Mouse (Mus musculus): Measurements from ENCODE around the gene Keg1. TPM values are rescaled to one million over a fixed set of nuclear protein-coding genes. Genes with fewer than 3 reads are reported as not detected.

The Keg1 gene
- polyA plus RNA-seq, 1 experiment from 2014 or later: not detected

DNA sequence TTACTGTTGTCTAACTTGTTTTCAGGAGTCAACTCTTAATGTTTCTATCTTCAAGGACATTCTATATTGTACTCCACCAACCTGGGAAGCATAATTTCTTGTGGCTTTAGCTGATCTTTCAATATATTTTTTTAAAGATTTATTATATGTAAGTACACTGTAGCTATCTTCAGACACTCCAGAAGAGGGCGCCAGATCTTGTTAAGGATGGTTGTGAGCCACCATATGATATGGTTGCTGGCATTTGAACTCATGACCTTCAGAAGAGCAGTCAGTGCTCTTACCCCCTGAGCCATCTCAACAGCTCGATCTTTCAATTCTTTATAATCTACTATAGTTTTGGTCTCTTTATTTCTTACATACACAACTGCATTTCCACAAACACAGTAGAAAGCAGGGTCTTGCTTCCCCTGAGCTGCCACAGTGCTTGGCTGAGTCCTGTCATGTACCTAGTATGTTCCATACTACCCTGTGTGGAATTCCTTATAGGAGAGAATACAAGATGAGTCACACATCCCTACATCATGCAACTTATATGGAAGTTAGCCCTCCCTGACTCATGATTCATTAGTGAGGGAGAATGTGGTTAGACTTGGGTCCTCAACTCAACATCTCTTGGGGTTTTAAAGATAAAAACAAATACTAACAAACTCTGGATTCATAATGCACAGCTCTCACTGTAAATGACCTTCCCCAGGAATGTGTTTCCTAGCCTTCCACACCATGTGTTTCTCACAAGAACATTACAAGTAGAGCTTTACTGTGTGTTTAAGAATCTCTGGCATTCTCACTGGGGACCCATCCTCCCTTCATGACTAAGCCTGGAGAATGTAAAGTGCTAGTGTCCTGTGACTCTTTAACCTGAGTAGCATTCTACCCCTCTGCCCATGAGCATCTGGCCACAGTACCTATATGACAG, 66.9 kb downstream of the Keg1 start:
- Histone ChIP-seq H3K4me2 (no peak overlapping the region), H3K27me3 (ENCODE audit: insufficient read depth, low read length) (no peaks in the 10 kb centered on the region), H3K27ac (ENCODE audit: low read depth) (no peak overlapping the region), H3K4me1 (ENCODE audit: insufficient read depth) (no peaks in the 10 kb centered on the region), H3K9me3 (ENCODE audit: low read depth, low read length) (no peaks in the 10 kb centered on the region), H3K9ac (no peak overlapping the region), H3K36me3 (ENCODE audit: insufficient read depth) (peaks cover 47% of the 10 kb centered on the region), H3K4me3 (ENCODE audit: low read depth, low read length) (no peak overlapping the region)
- 63% methylated on average over 2 of the region's 2 CpGs for WGBS
- ATAC-seq (ENCODE audit: insufficient read depth) (0 out of 2 replicates have a peak, but pooled peaks have one; percentile 31), DNase-seq (no peak)
- TF ChIP-seq CTCF (IDR thresholded peaks at IDR 0.05; ENCODE audit: low read depth): peak; percentile 42

GRCm38 (mm10) chr19:12765308-12765707, 69.7 kb downstream of the Keg1 start, which contains the start of gene Cntf:
Gene Cntf (minus strand): TSS chr19:12765632.
- Histone ChIP-seq H3K9ac (no peak within 1 kb of the TSS), H3K4me1 (ENCODE audit: insufficient read depth) (no peaks in the 10 kb centered on the region), H3K4me2 (no peak within 1 kb of the TSS), H3K27ac (ENCODE audit: low read depth) (no peak within 1 kb of the TSS), H3K9me3 (ENCODE audit: low read depth, low read length) (no peaks in the 10 kb centered on the region), H3K27me3 (ENCODE audit: insufficient read depth, low read length) (no peaks in the 10 kb centered on the region), H3K4me3 (ENCODE audit: low read depth, low read length) (no peak within 1 kb of the TSS), H3K36me3 (ENCODE audit: insufficient read depth) (peaks cover 74% of the 10 kb centered on the region)
- no peak for TF ChIP-seq CTCF (IDR thresholded peaks at IDR 0.05; ENCODE audit: low read depth)
- 72% methylated on average over 7 of the region's 7 CpGs for WGBS
- DNase-seq (no peak), ATAC-seq (ENCODE audit: insufficient read depth) (no peak)

Other genes starting within 250 kb of the Keg1 start
- 0.63 and 0.76 TPM in 2 replicates for gene Mpeg1, start 235.0 kb upstream of the Keg1 start, polyA plus RNA-seq (2014; fragmentation: Nextera tagmentation; extraction: Ambion mirVana)
- gene Dtx4, start 194.3 kb upstream of the Keg1 start, polyA plus RNA-seq (2014; fragmentation: Nextera tagmentation; extraction: Ambion mirVana): 17.2 and 17.7 TPM in 2 replicates
- 34.9 and 37.9 TPM in 2 replicates for gene Fam111a, start 150.0 kb upstream of the Keg1 start, polyA plus RNA-seq (2014; fragmentation: Nextera tagmentation; extraction: Ambion mirVana)
- gene Gm4952, start 95.8 kb upstream of the Keg1 start, polyA plus RNA-seq (2014; fragmentation: Nextera tagmentation; extraction: Ambion mirVana): not detected in 2 replicates
- not detected in 2 replicates for gene Glyat, start 62.5 kb upstream of the Keg1 start, polyA plus RNA-seq (2014; fragmentation: Nextera tagmentation; extraction: Ambion mirVana)
- not detected in 2 replicates for gene Olfr1442, start 25.3 kb upstream of the Keg1 start, polyA plus RNA-seq (2014; fragmentation: Nextera tagmentation; extraction: Ambion mirVana)
- gene Olfr1443, start 17.7 kb upstream of the Keg1 start, polyA plus RNA-seq (2014; fragmentation: Nextera tagmentation; extraction: Ambion mirVana): not detected in 2 replicates
- gene Cntf, start 69.8 kb downstream of the Keg1 start, polyA plus RNA-seq (2014; fragmentation: Nextera tagmentation; extraction: Ambion mirVana): 0.55 TPM in 2 replicates
- 10.8 and 11.5 TPM in 2 replicates for gene Zfp91, start 100.3 kb downstream of the Keg1 start, polyA plus RNA-seq (2014; fragmentation: Nextera tagmentation; extraction: Ambion mirVana)
- gene Lpxn, start 100.4 kb downstream of the Keg1 start, polyA plus RNA-seq (2014; fragmentation: Nextera tagmentation; extraction: Ambion mirVana): 1.2 and 1.4 TPM in 2 replicates
- gene Gm5244, start 150.9 kb downstream of the Keg1 start, polyA plus RNA-seq (2014; fragmentation: Nextera tagmentation; extraction: Ambion mirVana): not detected in 2 replicates
- not detected in 2 replicates for gene Olfr1444, start 161.5 kb downstream of the Keg1 start, polyA plus RNA-seq (2014; fragmentation: Nextera tagmentation; extraction: Ambion mirVana)
- not detected in 2 replicates for gene Olfr1445, start 188.1 kb downstream of the Keg1 start, polyA plus RNA-seq (2014; fragmentation: Nextera tagmentation; extraction: Ambion mirVana)
- gene Olfr1446, start 197.7 kb downstream of the Keg1 start, polyA plus RNA-seq (2014; fragmentation: Nextera tagmentation; extraction: Ambion mirVana): not detected in 2 replicates
- not detected in 2 replicates for gene Olfr1447, start 208.0 kb downstream of the Keg1 start, polyA plus RNA-seq (2014; fragmentation: Nextera tagmentation; extraction: Ambion mirVana)
- gene Olfr1448, start 228.6 kb downstream of the Keg1 start, polyA plus RNA-seq (2014; fragmentation: Nextera tagmentation; extraction: Ambion mirVana): not detected in 2 replicates
- not detected in 2 replicates for gene Olfr1449, start 235.1 kb downstream of the Keg1 start, polyA plus RNA-seq (2014; fragmentation: Nextera tagmentation; extraction: Ambion mirVana)

Data from lung, embryonic 14.5 days (tissue).